Mouse (Mus musculus) activated CD4-positive, CD25-positive, alpha-beta regulatory T cell, adult 4 months (primary cell): ENCODE results near the gene Brms1l. TPM values are rescaled to one million over a fixed set of nuclear protein-coding genes. Genes with fewer than 3 reads are reported as not detected.
A peak's percentile ranks its signal among the peaks of the same experiment; 100 is the strongest.
"Not testable (repeated sequence)": the region's sequence is repeated elsewhere in the genome, so short reads cannot be mapped to it uniquely, and the experiment has no call there.

Experiments used
- ATAC-seq: one replicate; pipeline ENCODE4 v1.8.0; 2017
- polyA plus RNA-seq, 2 experiments: library from polyadenylated mRNA; unstranded; fragments of 100-300 nt; shearing (Covaris generic); gene quantifications; one replicate each; pipeline ENCODE4 v1.2.1; 2017

Gene Brms1l
- 10 to 100 TPM; 13.1 to 13.2 TPM for polyA plus RNA-seq

- ATAC-seq, result peak; percentile 98
Measured at GRCm38 (mm10) chr12:55836199-55836951, at the start of gene Brms1l. TSS of gene Brms1l (plus strand) at chr12:55836324.

- not testable (repeated sequence) for ATAC-seq
Measured at GRCm38 (mm10) chr12:55794485-55794884, 41.6 kb upstream of the Brms1l start.

DNA sequence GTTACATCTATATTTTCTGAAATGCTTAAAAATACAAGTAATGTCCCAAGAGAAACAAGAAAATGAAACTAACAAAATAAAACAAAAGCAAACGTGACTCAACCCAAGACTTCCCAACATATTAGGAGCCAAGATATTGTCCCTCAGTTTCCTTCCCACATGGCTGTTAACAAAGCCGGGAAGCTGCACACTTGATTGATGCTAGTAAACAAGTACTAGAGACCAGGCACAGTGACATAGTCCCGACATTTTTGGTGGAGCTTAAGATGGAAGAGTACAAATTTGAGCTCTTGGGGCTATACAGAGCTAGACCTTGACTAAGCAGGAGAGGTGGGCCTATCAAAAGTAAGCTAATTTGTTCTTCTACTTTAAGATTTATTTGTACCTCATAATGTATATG is 39.0 kb upstream of the Brms1l start:
- no peak for ATAC-seq

DNA sequence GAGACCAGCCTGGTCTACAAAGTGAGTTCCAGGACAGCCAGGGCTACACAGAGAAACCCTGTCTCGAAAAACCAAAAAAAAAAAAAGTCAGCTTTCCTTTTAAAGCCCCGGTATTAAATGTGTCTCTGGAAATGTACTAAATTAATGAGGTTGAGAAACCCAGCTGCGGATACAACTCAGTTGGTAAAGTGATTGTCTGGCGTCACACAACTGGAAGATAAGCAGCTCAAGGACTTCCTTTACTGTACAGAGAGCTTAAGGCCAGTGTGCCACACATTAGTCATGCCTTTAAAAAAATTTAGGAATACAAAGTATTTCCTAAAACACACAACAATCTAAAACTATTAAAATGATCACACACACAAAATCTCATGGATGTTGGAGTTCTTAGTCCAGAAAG is 37.4 kb upstream of the Brms1l start:
- no peak for ATAC-seq

- ATAC-seq, result no peak
Measured at GRCm38 (mm10) chr12:55800144-55800543, 36.0 kb upstream of the Brms1l start.

DNA sequence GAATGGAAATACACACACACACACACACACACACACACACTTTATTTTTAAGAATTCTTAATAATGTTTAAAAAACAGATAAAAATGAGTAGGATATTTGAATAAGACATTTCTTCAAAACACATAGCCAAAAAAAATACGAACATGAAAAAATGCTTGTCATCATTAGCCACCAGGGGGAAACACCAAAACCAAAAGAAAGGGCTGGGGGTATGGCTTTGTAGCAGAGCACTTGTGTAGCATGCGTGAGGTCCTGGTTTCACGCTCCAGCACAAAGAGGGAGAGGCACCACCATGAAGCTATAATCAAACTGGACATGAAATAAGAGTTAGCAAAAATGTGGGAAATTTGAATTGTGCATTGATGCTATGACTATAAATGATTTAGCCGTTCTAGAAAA is 35.0 kb upstream of the Brms1l start:
- no peak for ATAC-seq

- no peak for ATAC-seq
Measured at GRCm38 (mm10) chr12:55805035-55805434, 31.1 kb upstream of the Brms1l start.

DNA sequence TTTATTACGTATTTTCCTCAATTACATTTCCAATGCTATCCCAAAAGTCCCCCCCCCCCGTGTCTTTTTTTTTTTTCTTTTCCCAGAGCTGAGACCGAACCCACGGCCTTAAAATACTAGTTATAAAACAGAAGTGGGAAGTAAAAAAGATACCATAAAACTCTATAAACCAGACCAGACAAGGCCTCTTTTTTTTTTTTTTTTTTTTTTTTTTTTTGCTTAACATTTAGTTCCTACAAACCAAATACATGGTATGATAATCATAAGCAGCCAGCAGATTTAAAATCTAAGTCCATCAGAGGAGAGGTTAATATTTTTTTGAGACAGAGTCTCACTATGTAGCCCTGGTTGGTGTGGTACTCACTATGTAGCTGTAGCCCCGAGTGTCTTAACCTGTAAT is 19.6 kb upstream of the Brms1l start:
- no peak for ATAC-seq

GRCm38 (mm10) chr12:55820119-55820660 is 15.9 kb upstream of the Brms1l start:
- peak; percentile 8 for ATAC-seq

DNA sequence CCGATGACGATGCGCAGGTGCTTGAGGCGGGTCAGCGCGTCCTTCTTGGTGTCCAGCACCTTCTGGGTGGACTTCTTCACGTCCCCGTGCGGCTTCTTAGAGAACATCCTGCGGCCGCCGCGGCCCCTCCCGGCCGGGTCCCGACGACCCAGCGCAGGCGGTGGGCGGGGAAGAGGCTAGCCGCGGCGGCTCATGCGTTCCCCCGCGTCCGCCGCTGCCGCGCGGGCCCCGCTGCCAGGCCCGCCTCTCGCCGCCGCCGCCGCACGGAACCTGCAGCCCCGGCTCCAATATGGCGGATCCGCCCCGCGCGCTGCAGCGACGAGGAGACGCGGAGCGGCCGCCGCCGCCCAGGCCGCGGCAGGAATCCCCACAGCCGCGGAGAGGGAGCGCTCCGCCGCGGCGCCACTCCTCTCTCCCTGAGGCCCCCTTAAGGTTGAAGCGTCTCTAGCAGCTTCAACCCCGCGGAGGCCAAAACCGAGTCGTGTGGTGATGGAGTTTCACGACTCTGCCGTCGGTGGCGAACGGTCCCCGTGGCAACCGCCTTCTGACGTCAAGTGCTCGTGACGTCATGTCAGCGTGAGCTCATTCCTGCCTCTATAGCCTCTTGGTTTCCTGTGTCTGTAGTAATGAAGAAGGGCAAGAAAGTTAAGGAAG is 15.3 kb upstream of the Brms1l start, which contains the start of gene Ralgapa1:
TSS of gene Ralgapa1 (minus strand) at position 507 of the 654 bp plus-strand sequence.
- peak; percentile 88 for ATAC-seq

DNA sequence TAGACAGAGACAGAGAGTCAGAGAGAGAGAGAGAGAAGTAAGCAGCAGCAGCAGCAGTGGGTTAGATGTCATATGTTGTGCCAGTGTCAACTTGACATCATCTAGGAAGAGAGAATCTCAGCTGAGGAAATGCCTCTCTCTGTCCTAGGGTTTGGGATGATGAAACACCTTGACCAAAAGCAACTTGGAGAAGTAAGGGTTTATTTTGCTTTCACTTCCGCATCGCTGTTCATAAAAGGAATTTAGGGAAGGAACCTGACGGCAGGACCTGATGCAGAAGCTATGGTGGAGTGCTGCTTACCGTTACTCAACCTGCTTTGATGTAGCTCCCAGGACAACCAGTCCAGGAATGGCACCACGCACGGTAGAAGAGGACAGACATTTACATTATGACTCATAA is 12.1 kb upstream of the Brms1l start:
- no peak for ATAC-seq

GRCm38 (mm10) chr12:55825537-55825936 is 10.6 kb upstream of the Brms1l start:
- ATAC-seq, result no peak

DNA sequence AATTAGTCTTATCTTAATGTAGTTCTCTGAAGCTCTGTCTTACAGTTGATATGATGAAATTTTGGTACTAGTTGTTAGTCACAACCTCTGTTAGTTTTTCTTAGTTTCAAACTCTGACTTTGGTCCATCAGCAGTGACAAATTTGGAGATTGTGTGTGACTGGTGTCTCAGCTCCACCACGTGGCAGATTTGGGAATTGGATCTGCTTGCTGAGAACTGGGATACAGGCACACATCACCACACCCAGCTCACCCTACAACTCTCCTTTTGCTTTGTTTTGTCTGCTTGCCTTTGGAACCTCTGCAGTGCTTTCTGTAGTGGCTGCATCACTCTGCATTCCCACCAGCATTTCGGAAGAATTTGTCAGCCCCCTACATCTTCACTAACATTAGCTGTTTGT is 5.0 kb upstream of the Brms1l start:
- ATAC-seq, result no peak

DNA sequence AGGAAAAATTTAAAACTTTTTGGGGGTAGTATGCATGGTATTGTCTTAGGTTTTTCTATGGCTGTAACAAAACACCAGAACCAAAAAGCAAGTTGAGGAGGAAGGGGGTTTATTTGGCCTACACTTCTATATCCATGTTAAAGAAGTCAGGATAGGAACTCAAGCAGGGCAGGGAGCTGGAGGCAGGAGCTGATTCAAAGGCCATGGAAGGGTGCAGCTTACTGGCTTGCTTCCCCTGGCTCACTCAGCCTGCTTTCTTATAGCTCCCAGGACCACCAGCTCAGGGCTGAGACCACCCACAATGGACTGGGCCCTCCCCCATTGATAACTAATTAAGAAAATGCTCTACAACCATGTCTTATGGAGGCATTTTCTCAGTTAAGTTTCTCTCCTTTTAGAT is 3.2 kb upstream of the Brms1l start:
- ATAC-seq, result no peak

DNA sequence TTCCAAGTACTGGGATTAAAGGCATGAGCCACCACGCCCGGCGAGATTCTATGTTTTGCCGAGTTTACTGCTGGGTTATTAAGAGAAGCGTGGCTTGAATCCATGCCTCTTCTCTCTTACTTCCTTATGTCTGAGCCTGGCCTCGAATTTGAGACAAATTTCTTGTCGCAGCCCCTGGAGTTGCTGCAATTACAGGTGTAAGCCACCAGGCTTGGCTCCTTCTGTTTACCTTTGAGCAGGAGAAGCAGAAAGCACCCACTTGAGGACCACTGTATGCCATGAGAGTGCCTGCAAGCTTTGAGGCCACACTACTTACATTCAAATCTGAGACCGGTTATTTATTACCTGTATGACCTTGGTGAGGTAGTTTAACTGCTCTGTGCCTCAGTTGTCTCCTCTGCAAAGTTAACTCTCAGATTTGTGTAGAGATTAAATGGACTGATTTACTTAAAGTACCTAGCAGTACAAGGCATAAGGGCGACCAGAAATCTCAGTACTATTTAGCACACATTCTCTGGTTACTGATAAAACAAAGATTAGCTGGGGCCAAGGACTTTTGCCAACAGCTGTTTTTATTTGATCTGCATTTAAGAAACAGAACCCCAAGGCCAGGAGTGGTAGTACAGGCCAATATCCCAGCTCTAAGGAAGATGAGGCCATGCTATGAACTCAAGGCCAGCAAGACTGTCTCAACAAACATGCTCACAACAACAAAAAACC is 2.1 kb upstream of the Brms1l start:
- ATAC-seq, result no peak

DNA sequence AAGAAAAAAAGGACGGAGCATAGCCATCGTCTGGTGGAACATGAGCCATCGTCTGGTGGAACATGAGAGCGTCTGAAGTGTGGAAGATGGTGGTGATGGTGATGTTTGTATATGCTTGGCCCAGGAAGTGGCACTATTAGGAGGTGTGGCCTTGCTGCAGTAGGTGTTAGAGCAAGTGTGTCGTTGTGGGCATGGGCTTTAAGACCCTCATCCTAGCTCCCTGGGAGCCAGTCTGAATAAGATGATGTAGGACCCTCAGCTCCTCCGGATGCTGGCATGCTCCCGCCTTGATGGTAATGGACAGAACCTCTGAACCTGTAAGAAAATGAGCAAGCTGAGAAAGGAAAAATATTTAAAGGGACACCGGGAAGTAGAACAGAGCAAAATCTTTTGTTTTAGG is 1.2 kb upstream of the Brms1l start:
- ATAC-seq, result no peak

DNA sequence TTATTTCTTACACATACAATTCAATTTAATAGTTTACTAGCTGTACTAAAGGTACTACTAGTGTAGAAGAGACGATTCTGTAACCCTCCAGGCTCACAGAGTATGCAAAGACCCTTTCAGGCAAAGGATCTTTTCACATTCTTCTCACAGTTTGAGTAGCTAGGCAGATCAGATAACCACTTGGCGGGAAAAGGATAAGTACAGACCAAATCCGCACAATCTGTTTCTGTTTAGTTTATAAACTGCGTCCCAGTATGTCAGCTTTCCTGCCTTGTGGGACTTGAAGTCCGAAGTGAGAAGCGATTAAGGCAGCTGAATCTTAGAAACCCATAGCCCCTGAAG is 296 bp upstream of the Brms1l start:
- no peak for ATAC-seq

- ATAC-seq, result no peak
Measured at GRCm38 (mm10) chr12:55837495-55837894, 1.4 kb downstream of the Brms1l start.

- peak; percentile 78 for ATAC-seq
Measured at GRCm38 (mm10) chr12:55846741-55847140, 10.6 kb downstream of the Brms1l start.

DNA sequence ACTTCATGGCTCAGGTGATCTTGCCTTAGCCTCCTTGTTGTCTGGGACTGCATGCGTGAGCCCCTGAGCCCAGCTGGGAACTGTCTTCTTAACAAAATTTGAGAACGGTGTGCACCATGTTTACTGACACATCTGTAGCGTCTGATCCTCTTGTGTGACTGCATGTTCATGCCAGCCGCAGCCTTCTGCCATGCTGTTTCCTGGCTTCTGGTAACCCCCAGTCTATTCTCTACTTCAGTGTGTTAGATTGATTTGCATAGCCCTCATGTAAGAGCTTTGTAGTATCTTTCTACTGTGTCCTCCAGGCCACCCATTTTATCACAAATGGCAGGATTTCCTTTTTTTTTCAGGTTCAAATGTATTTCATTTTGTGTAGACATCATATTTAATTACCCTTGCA is 11.7 kb downstream of the Brms1l start:
- ATAC-seq, result no peak

DNA sequence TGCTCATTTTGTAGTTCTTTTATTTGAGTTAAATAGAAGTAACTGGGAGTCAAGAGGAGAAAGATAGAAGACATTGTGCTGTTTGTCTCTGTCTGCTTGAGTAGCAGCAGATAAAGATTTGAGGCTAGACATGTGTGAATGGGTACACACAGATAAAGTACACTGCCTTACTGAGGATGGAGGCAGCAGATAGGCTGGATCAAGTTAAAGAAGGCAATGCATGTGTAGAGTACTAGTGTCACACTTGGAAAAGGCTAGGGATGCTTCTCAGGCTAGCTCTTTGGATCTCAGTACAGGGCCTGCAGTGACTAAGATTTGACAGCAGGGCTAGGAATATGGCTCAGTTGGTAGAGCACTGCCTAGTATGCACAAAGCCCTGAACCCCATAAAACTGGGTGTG is 14.5 kb downstream of the Brms1l start:
- no peak for ATAC-seq

- no peak for ATAC-seq
Measured at GRCm38 (mm10) chr12:55859409-55860349, 23.6 kb downstream of the Brms1l start.
